Mouse (Mus musculus): Measurements from ENCODE around the gene Shpk.

The Shpk gene

DNA sequence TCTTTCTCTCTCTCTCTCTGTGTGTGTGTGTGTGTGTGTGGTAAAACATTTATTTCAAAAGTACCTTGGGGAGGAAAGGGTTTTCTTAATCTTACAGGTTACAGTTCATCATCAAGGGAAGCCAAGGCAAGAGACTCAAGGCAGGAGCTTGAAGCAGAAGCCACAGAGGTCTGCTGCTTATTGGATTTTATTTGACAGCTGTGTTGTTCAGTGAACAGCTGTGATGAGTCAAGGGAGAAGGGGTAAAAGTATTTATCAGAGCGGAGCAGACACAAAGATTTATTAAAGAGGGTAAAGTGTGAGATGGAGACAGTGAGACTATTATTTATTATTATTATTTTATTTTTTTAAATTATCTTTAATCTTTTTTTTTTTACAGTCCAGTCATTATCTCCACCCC lies 62.1 kb downstream of the Shpk start:
- no peak for DNase-seq (ENCODE audit: low spot score in 2 of 2)

DNA sequence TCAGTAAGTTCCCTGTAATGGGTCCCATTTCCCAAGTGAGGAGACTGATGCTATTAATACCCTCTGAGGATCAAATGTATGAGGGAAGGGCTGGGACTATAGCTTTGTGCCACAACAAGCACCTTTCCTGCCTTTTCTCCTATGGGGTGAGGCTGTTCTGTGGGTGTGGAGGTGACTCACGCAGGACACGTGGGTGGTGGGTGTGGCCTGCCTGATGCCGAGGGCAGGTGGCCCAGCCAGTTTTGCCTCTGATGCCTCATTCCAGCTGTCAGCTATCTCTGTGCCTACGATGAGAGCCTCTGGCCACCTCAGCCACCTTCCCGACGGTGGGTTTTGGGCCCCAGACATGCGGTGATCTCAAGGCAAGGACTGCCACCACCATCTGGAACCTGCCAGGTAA lies 68.0 kb downstream of the Shpk start, which contains the start of gene Trpv3:
Trpv3 (plus strand) TSS at position 122 of the 400 bp plus-strand sequence.
- DNase-seq (ENCODE audit: low spot score in 2 of 2) = no peak
